Mouse (Mus musculus) adrenal gland, postnatal 10 days (tissue): ENCODE results near the gene Tril. TPM values are rescaled to one million over a fixed set of nuclear protein-coding genes. Genes with fewer than 3 reads are reported as not detected.

Source experiments
- total RNA-seq, 2 experiments: library from RNA; stranded (reverse); gene quantifications; 2 replicates each; pipeline ENCODE4 v1.2.3; 2021

Tril gene
- total RNA-seq, 2 experiments from 2014 or later, result 14.2 to 17.8 TPM

Other genes with a start within 250 kb of the Tril start
- gene Cpvl, start 157.8 kb upstream of the Tril start, total RNA-seq, result not detected
- gene Chn2, start 218.7 kb upstream of the Tril start, total RNA-seq, result 10 to 100 TPM in 1 of 2 experiments, 1 to 10 TPM in 1; 9.5 to 12.2 TPM